Mouse (Mus musculus): ENCODE measurements at regions not wholly inside any gene's neighbourhood (a gene's known extent, or its start where the extent isn't known, plus 50 kb on each side); places are given as distances from the start of the nearest gene placed in this dataset.

GRCm38 (mm10) chr2:105528535-105528934 is 129.4 kb upstream of the Rcn1 start:
- TF ChIP-seq CTCF (IDR thresholded peaks at IDR 0.05; ENCODE audit: borderline replicate concordance, insufficient read depth, low read depth, low read length) (no peak), POLR2A (IDR thresholded peaks at IDR 0.05; ENCODE audit: borderline replicate concordance, insufficient read depth, low read length) (no peak)

Data from cerebellum, adult 2 months (tissue).